Mouse (Mus musculus) liver, postnatal 0 days (tissue): Measurements from ENCODE around the gene Rbms3.

Experiments used
- CTCF ChIP-seq: sonication (generic); IDR thresholded peaks from 2 replicates; pipeline ENCODE4 v1.5.1; 2016; ENCODE audit warnings: antibody characterized with exemption, low read depth
- EP300 ChIP-seq: IDR thresholded peaks from 2 replicates; pipeline ENCODE4 v1.6.1; 2016; ENCODE audit warnings: antibody characterized with exemption, low read depth, mild to moderate bottlenecking

GRCm38 (mm10) chr9:117221481-117221880 lies 408.2 kb downstream of the Rbms3 start:
- TF ChIP-seq CTCF (no peak), EP300 (no peak)
